Mouse (Mus musculus) heart, embryonic 13.5 days (tissue): Measurements from ENCODE around the gene Anapc7. TPM values are rescaled to one million over a fixed set of nuclear protein-coding genes. Genes with fewer than 3 reads are reported as not detected.

ENCODE experiments used
- ATAC-seq: fragments of 200-750 bp; cut with Nextera tagmentation; 2 replicates; pipeline ENCODE4 v1.8.0; 2017; ENCODE audit warnings: moderate TSS enrichment; ENCODE audit not compliant: insufficient number of reproducible peaks, low FRiP score, low TSS enrichment; ENCODE audit errors: extremely low read depth
- H3K27ac ChIP-seq: fragments of 300-500 bp; sonication (generic); replicated peaks from 2 replicates; pipeline ENCODE4 v1.5.1; 2015; ENCODE audit warnings: moderate library complexity, mild to moderate bottlenecking, inconsistent platforms
- H3K27me3 ChIP-seq: fragments of 300-500 bp; sonication (generic); replicated peaks from 2 replicates; pipeline ENCODE4 v1.6.1; 2015; ENCODE audit warnings: mild to moderate bottlenecking, inconsistent platforms
- H3K36me3 ChIP-seq: fragments of 300-500 bp; sonication (generic); 2 replicates; pipeline ENCODE4 v1.6.1; 2015; ENCODE audit warnings: mild to moderate bottlenecking, inconsistent platforms
- H3K4me1 ChIP-seq: fragments of 300-500 bp; sonication (generic); 2 replicates; pipeline ENCODE4 v1.6.1; 2015; ENCODE audit warnings: inconsistent platforms
- H3K4me2 ChIP-seq: fragments of 300-500 bp; sonication (generic); 2 replicates; pipeline ENCODE4 v1.6.1; 2015; ENCODE audit warnings: inconsistent platforms, mild to moderate bottlenecking, moderate library complexity
- H3K4me3 ChIP-seq: fragments of 300-500 bp; sonication (generic); 2 replicates; pipeline ENCODE4 v1.5.1; 2015; ENCODE audit warnings: moderate library complexity, mild to moderate bottlenecking, inconsistent platforms
- H3K9ac ChIP-seq: fragments of 300-500 bp; sonication (generic); 2 replicates; pipeline ENCODE4 v1.6.1; 2015; ENCODE audit warnings: inconsistent platforms, mild to moderate bottlenecking, moderate library complexity
- H3K9me3 ChIP-seq: fragments of 300-500 bp; sonication (generic); 2 replicates; pipeline ENCODE4 v1.6.1; 2016; ENCODE audit warnings: inconsistent platforms
- WGBS: fragments of 180-500 bp; shearing (Covaris S2); methylation state at CpG from one replicate; pipeline ENCODE4 v1.1.7; 2015; ENCODE audit warnings: mixed read lengths; 5-methylcytosine and 5-hydroxymethylcytosine counted together
- polyA plus RNA-seq: library from polyadenylated mRNA; unstranded; fragments of >200 nt; fragmentation: Nextera tagmentation; extraction: Ambion mirVana; gene quantifications from 2 replicates; pipeline ENCODE4 v1.2.1, GENCODE M21; 2015

Anapc7 gene
- polyA plus RNA-seq, 1 experiment from 2014 or later = 35.5 TPM

GRCm38 (mm10) chr5:122434541-122434940 is 13.0 kb downstream of the Anapc7 start:
- Histone ChIP-seq H3K9me3 (no peaks in the 10 kb centered on the region), H3K27me3 (no peaks in the 10 kb centered on the region), H3K9ac (no peak overlapping the region), H3K27ac (no peak overlapping the region), H3K4me3 (no peak overlapping the region), H3K4me2 (no peak overlapping the region), H3K36me3 (peaks cover 100% of the 10 kb centered on the region), H3K4me1 (peaks cover 5% of the 10 kb centered on the region)
- WGBS = 76% methylated on average over 4 of the region's 4 CpGs
- ATAC-seq = no peak

GRCm38 (mm10) chr5:122439400-122440094 is 18.1 kb downstream of the Anapc7 start:
- Histone ChIP-seq H3K9me3 (no peaks in the 10 kb centered on the region), H3K4me3 (no peak overlapping the region), H3K4me2 (no peak overlapping the region), H3K27ac (peak overlapping the region; percentile 59), H3K27me3 (no peaks in the 10 kb centered on the region), H3K36me3 (peaks cover 100% of the 10 kb centered on the region), H3K4me1 (peaks cover 7% of the 10 kb centered on the region), H3K9ac (peak overlapping the region; percentile 45; the same call in 1 of the 2 replicates)
- no peak for ATAC-seq
- 82% methylated on average over 19 of the region's 19 CpGs for WGBS

GRCm38 (mm10) chr5:122440095-122440630 is 18.7 kb downstream of the Anapc7 start:
- Histone ChIP-seq H3K9ac (no peak overlapping the region), H3K36me3 (peaks cover 100% of the 10 kb centered on the region), H3K27ac (0 out of 2 replicates have a peak overlapping the region, but pooled peaks have one; percentile 59), H3K4me2 (no peak overlapping the region), H3K9me3 (no peaks in the 10 kb centered on the region), H3K27me3 (no peaks in the 10 kb centered on the region), H3K4me3 (no peak overlapping the region), H3K4me1 (peaks cover 7% of the 10 kb centered on the region)
- 92% methylated on average over 12 of the region's 12 CpGs for WGBS
- ATAC-seq = no peak

GRCm38 (mm10) chr5:122444492-122444891 is 23.0 kb downstream of the Anapc7 start:
- H3K27me3 ChIP-seq = no peaks in the 10 kb centered on the region
- H3K4me3 ChIP-seq = no peak overlapping the region
- no peaks in the 10 kb centered on the region for H3K9me3 ChIP-seq
- H3K9ac ChIP-seq = no peak overlapping the region
- H3K36me3 ChIP-seq = peaks cover 79% of the 10 kb centered on the region
- H3K4me1 ChIP-seq = peaks cover 3% of the 10 kb centered on the region
- WGBS = 89% methylated on average over 10 of the region's 10 CpGs
- H3K27ac ChIP-seq = no peak overlapping the region
- no peak overlapping the region for H3K4me2 ChIP-seq
- ATAC-seq = no peak

- 89% methylated on average over 11 of the region's 11 CpGs for WGBS
- no peak for ATAC-seq
- H3K36me3 ChIP-seq = peaks cover 72% of the 10 kb centered on the region
- no peak overlapping the region for H3K9ac ChIP-seq
- no peaks in the 10 kb centered on the region for H3K27me3 ChIP-seq
- no peaks in the 10 kb centered on the region for H3K9me3 ChIP-seq
- H3K4me3 ChIP-seq = no peak overlapping the region
- H3K27ac ChIP-seq = no peak overlapping the region; the same call in 1 of the 2 replicates
- no peak overlapping the region for H3K4me2 ChIP-seq
- no peaks in the 10 kb centered on the region for H3K4me1 ChIP-seq
These were observed 23.6 kb downstream of the Anapc7 start for GRCm38 (mm10) chr5:122445051-122445610.

GRCm38 (mm10) chr5:122447857-122448256 is 26.4 kb downstream of the Anapc7 start:
- H3K9me3 ChIP-seq = no peaks in the 10 kb centered on the region
- WGBS = 86% methylated on average over 8 of the region's 8 CpGs
- no peak overlapping the region for H3K27ac ChIP-seq
- no peak for ATAC-seq
- H3K9ac ChIP-seq = no peak overlapping the region
- no peak overlapping the region for H3K4me3 ChIP-seq
- no peak overlapping the region for H3K4me2 ChIP-seq
- peaks cover 16% of the 10 kb centered on the region for H3K4me1 ChIP-seq
- H3K27me3 ChIP-seq = no peaks in the 10 kb centered on the region
- peaks cover 61% of the 10 kb centered on the region for H3K36me3 ChIP-seq

GRCm38 (mm10) chr5:122448869-122449268 is 27.4 kb downstream of the Anapc7 start:
- no peak overlapping the region for H3K4me3 ChIP-seq
- H3K4me2 ChIP-seq = no peak overlapping the region
- no peak for ATAC-seq
- H3K27me3 ChIP-seq = no peaks in the 10 kb centered on the region
- 79% methylated on average over 5 of the region's 5 CpGs for WGBS
- no peak overlapping the region for H3K27ac ChIP-seq
- H3K9ac ChIP-seq = no peak overlapping the region
- H3K4me1 ChIP-seq = peaks cover 26% of the 10 kb centered on the region
- no peaks in the 10 kb centered on the region for H3K9me3 ChIP-seq
- peaks cover 61% of the 10 kb centered on the region for H3K36me3 ChIP-seq

GRCm38 (mm10) chr5:122449946-122450345 is 28.5 kb downstream of the Anapc7 start:
- Histone ChIP-seq H3K36me3 (peaks cover 61% of the 10 kb centered on the region), H3K9ac (no peak overlapping the region), H3K4me3 (no peak overlapping the region), H3K27me3 (no peaks in the 10 kb centered on the region), H3K4me2 (no peak overlapping the region), H3K4me1 (peaks cover 37% of the 10 kb centered on the region), H3K9me3 (no peaks in the 10 kb centered on the region), H3K27ac (no peak overlapping the region)
- WGBS = 66% methylated on average over 7 of the region's 7 CpGs
- ATAC-seq = no peak

- Histone ChIP-seq H3K4me1 (peaks cover 43% of the 10 kb centered on the region), H3K4me3 (no peak overlapping the region), H3K9me3 (no peaks in the 10 kb centered on the region), H3K27me3 (no peaks in the 10 kb centered on the region), H3K9ac (no peak overlapping the region), H3K4me2 (no peak overlapping the region), H3K36me3 (peaks cover 61% of the 10 kb centered on the region), H3K27ac (peak overlapping the region; percentile 63; the same call in 1 of the 2 replicates)
- WGBS = 52% methylated on average over 5 of the region's 5 CpGs
- ATAC-seq = no peak
These were observed 29.4 kb downstream of the Anapc7 start for GRCm38 (mm10) chr5:122450913-122451317.

- H3K4me1 ChIP-seq = peaks cover 43% of the 10 kb centered on the region
- H3K27ac ChIP-seq = peak overlapping the region; percentile 63
- 70% methylated on average over 5 of the region's 5 CpGs for WGBS
- H3K36me3 ChIP-seq = peaks cover 61% of the 10 kb centered on the region
- no peak for ATAC-seq
- H3K4me2 ChIP-seq = no peak overlapping the region
- H3K9me3 ChIP-seq = no peaks in the 10 kb centered on the region
- 0 out of 2 replicates have a peak overlapping the region, but pooled peaks have one; percentile 24 for H3K9ac ChIP-seq
- no peaks in the 10 kb centered on the region for H3K27me3 ChIP-seq
- no peak overlapping the region for H3K4me3 ChIP-seq
These were observed 29.8 kb downstream of the Anapc7 start for GRCm38 (mm10) chr5:122451324-122451723.

- Histone ChIP-seq H3K9ac (peak overlapping the region; percentile 52), H3K9me3 (no peaks in the 10 kb centered on the region), H3K27me3 (no peaks in the 10 kb centered on the region), H3K36me3 (peaks cover 61% of the 10 kb centered on the region), H3K4me1 (peaks cover 43% of the 10 kb centered on the region), H3K4me3 (no peak overlapping the region), H3K27ac (peak overlapping the region; percentile 63), H3K4me2 (no peak overlapping the region)
- 72% methylated on average over 7 of the region's 7 CpGs for WGBS
- ATAC-seq = no peak
These were observed 30.7 kb downstream of the Anapc7 start for GRCm38 (mm10) chr5:122452194-122452593.
